Mouse (Mus musculus) neural tube, embryonic 14.5 days (tissue): ENCODE measurements around the gene Wdfy3. TPM values are rescaled to one million over a fixed set of nuclear protein-coding genes. Genes with fewer than 3 reads are reported as not detected.

ENCODE experiments used
- ATAC-seq: fragments of 200-750 bp; cut with Nextera tagmentation; 2 replicates; pipeline ENCODE4 v1.8.0; 2017; ENCODE audit warnings: low read depth, mild to moderate bottlenecking, moderate TSS enrichment, moderate library complexity
- H3K27ac ChIP-seq: fragments of 300-500 bp; sonication (generic); 2 replicates; pipeline ENCODE4 v1.5.1; 2014; ENCODE audit warnings: low read depth, mild to moderate bottlenecking, control low read depth, low read length, moderate library complexity, mixed read lengths
- H3K27me3 ChIP-seq: fragments of 300-500 bp; sonication (generic); 2 replicates; pipeline ENCODE4 v1.6.1; 2014; ENCODE audit warnings: low read length; ENCODE audit not compliant: control insufficient read depth, insufficient read depth
- H3K36me3 ChIP-seq: fragments of 300-500 bp; sonication (generic); 2 replicates; pipeline ENCODE4 v1.6.1; 2014; ENCODE audit warnings: low read length, mixed read lengths; ENCODE audit not compliant: control insufficient read depth, insufficient read depth
- H3K4me1 ChIP-seq: fragments of 300-500 bp; sonication (generic); 2 replicates; pipeline ENCODE4 v1.6.1; 2014; ENCODE audit warnings: low read length; ENCODE audit not compliant: control insufficient read depth, insufficient read depth
- H3K4me2 ChIP-seq: fragments of 300-500 bp; sonication (generic); 2 replicates; pipeline ENCODE4 v1.6.1; 2014; ENCODE audit warnings: mild to moderate bottlenecking, low read depth, low read length, control low read depth
- H3K4me3 ChIP-seq: fragments of 300-500 bp; sonication (generic); 2 replicates; pipeline ENCODE4 v1.5.1; 2014; ENCODE audit warnings: low read depth, low read length, control low read depth, mixed read lengths
- H3K9ac ChIP-seq: fragments of 300-500 bp; sonication (generic); replicated peaks from 2 replicates; pipeline ENCODE4 v1.6.1; 2014; ENCODE audit warnings: low read depth, mild to moderate bottlenecking, control low read depth, low read length, mixed read lengths
- H3K9me3 ChIP-seq: fragments of 300-500 bp; sonication (generic); 2 replicates; pipeline ENCODE4 v1.6.1; 2016; ENCODE audit warnings: low read length; ENCODE audit not compliant: control insufficient read depth
- WGBS: fragments of 180-500 bp; shearing (Covaris S2); extraction: QIAGEN DNeasy Blood & Tissue Kit; methylation state at CpG from one replicate; pipeline ENCODE4 v1.1.7; 2014; 5-methylcytosine and 5-hydroxymethylcytosine counted together
- polyA plus RNA-seq: library from polyadenylated mRNA; unstranded; fragments of >200 nt; fragmentation: Nextera tagmentation; extraction: Ambion mirVana; gene quantifications from 2 replicates; pipeline ENCODE4 v1.2.1, GENCODE M21; 2014

The Wdfy3 gene
- polyA plus RNA-seq, 1 experiment from 2014 or later: 34.9 TPM

DNA sequence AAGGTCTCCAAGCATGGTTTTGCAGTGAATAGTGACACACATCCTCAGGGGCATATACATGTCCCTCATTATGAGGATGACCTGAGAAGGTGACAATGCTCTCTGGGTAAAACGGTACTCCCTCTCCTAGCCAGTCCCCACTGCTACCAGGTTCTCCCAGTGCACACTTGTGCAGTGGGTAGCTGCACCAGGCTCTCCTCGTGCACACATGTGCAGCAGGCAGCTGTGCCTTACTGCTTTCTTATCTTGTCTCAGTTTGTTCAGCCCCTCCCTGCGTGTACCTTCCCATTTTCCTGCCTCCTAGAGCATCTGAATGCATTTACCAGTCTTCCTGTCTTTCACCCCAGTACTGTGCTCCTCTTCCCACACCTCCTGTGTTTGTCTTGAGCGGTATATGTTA, 277.1 kb downstream of the Wdfy3 start:
- Histone ChIP-seq H3K27ac (no peak overlapping the region), H3K9ac (no peak overlapping the region), H3K27me3 (no peaks in the 10 kb centered on the region), H3K4me2 (no peak overlapping the region), H3K9me3 (no peaks in the 10 kb centered on the region), H3K36me3 (no peaks in the 10 kb centered on the region), H3K4me3 (no peak overlapping the region), H3K4me1 (no peaks in the 10 kb centered on the region)
- no peak for ATAC-seq
- 84% methylated on average over 4 of the region's 4 CpGs for WGBS

DNA sequence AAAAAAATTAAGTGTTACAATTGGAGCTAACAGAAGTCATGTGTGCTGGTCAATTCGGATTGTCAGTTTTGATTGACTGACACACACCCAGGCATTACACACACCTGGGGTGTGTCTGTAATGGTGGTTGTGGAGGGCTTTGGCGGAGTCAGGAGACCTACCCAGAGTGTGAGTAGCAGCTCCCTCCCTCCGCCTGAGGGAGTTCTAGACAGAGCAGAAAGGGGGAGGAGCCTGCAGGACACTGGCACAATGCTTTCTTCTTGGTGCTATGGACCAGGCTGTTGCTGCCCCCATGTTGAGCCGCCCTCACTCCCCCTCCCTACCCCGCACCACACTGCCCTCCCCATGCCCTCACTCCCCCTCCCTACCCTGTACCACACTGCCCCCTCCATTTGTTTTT, 279.2 kb downstream of the Wdfy3 start:
- H3K4me1 ChIP-seq: no peaks in the 10 kb centered on the region
- no peak overlapping the region for H3K4me2 ChIP-seq
- no peaks in the 10 kb centered on the region for H3K36me3 ChIP-seq
- no peaks in the 10 kb centered on the region for H3K27me3 ChIP-seq
- H3K4me3 ChIP-seq: no peak overlapping the region
- 58% methylated on average over 5 of the region's 5 CpGs for WGBS
- no peak for ATAC-seq
- no peak overlapping the region for H3K9ac ChIP-seq
- H3K27ac ChIP-seq: no peak overlapping the region
- no peaks in the 10 kb centered on the region for H3K9me3 ChIP-seq

DNA sequence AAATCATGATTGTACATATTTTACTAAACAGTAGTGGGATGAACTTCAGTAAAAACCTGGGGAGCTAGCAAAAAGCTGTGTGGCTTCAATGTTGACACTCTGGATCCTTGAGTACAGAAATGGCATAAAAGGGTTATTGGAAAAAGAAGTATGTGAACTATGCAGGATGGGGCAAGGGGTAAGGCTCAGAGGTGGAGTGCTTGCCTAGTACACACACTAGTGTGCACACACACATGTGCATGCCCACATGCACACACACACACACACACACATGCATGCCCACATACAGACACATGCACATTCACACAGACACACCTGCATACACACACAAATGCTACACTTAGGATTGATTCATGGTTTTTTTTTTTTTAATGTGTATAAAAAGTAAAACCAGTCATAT, 280.0 kb downstream of the Wdfy3 start:
- no peaks in the 10 kb centered on the region for H3K36me3 ChIP-seq
- H3K9ac ChIP-seq: no peak overlapping the region
- no peaks in the 10 kb centered on the region for H3K9me3 ChIP-seq
- ATAC-seq: no peak
- no peak overlapping the region for H3K4me2 ChIP-seq
- no peak overlapping the region for H3K27ac ChIP-seq
- no peaks in the 10 kb centered on the region for H3K27me3 ChIP-seq
- H3K4me1 ChIP-seq: no peaks in the 10 kb centered on the region
- no peak overlapping the region for H3K4me3 ChIP-seq

DNA sequence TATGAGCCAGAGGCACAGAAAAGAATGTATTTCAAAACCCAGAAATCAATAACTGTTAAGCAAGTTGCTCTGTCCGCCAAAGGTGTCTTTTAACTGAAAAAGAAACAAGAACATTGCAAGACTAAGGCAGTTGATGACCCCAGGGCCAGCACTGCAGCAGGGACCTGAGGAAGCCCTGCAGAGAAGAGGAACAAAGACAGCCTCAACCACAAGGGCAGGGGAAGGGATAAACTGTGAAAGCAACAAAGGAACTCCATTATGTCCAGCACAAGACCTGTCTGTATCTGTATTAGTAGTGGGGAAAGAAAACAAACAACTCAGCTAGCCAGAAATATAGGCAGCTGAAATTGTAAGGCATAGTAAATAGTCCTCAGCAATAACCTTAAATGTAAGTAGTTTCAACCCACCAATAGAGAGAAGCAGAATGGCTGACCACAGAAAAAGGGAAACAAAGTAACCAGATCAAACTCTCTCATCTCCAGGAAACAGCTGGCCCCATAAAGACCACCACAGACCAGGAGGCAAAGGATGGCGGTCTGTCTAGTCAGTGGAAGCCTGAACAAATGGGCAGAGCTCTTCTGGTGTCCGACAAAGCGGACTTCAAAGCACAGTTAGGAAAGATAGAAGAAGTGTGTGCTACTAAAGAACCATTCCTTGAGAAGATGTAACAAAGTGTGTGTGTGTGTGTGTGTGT, 283.7 kb downstream of the Wdfy3 start:
- Histone ChIP-seq H3K9ac (no peak overlapping the region), H3K4me2 (no peak overlapping the region), H3K36me3 (no peaks in the 10 kb centered on the region), H3K4me1 (no peaks in the 10 kb centered on the region), H3K27ac (no peak overlapping the region), H3K27me3 (no peaks in the 10 kb centered on the region), H3K4me3 (no peak overlapping the region), H3K9me3 (no peaks in the 10 kb centered on the region)
- no peak for ATAC-seq
- 50% methylated on average over 4 of the region's 4 CpGs for WGBS

DNA sequence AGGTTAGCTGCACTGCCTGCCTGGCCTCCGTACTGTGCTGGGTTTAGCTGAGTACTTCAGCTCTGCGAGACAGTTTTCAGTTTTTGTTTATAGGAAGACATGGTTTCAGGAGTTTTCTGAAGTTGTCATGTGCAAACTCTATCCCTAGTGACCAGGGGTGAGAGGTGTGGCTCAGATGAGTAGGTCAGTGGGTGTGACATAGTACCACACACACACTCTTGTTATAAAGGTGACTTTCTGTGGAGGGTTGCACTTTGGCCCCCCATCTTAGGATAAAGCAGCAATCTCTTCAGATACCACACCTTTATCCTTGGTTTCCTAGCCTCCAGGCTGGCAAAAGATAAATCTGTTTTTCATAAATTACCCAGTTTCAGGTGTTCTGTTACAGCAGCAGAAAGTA, 284.9 kb downstream of the Wdfy3 start:
- H3K27me3 ChIP-seq: no peaks in the 10 kb centered on the region
- no peak overlapping the region for H3K4me2 ChIP-seq
- no peak for ATAC-seq
- no peaks in the 10 kb centered on the region for H3K4me1 ChIP-seq
- no peaks in the 10 kb centered on the region for H3K36me3 ChIP-seq
- H3K9ac ChIP-seq: no peak overlapping the region
- H3K9me3 ChIP-seq: no peaks in the 10 kb centered on the region
- 96% methylated on average over 2 of the region's 2 CpGs for WGBS
- no peak overlapping the region for H3K4me3 ChIP-seq
- no peak overlapping the region for H3K27ac ChIP-seq

DNA sequence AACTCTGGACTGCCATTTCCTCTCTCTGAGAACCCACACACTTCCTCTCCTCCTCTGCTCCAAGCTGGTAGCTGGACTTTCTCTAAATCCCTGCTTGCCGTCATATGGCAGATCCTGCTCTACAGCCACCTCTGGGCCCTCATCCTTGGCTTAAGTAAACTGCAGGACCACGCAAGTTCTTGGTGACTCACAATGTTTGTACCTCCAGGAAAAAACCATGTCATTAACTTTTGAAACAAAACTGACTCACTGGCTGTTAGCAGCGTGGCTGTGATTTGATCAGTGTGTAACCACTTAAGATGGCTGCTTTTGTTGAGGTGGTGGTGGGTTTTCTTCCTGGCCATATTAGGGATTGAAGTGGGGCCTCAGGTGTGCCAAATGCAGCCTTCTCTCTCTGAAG, 285.4 kb downstream of the Wdfy3 start:
- Histone ChIP-seq H3K27me3 (no peaks in the 10 kb centered on the region), H3K9ac (no peak overlapping the region), H3K9me3 (no peaks in the 10 kb centered on the region), H3K4me2 (no peak overlapping the region), H3K4me3 (no peak overlapping the region), H3K4me1 (no peaks in the 10 kb centered on the region), H3K36me3 (no peaks in the 10 kb centered on the region), H3K27ac (no peak overlapping the region)
- no peak for ATAC-seq
- 87% methylated on average over 3 of the region's 3 CpGs for WGBS
